Mouse (Mus musculus): Measurements from ENCODE around the gene Gm572.

- TF ChIP-seq CTCF (IDR thresholded peaks at IDR 0.05; ENCODE audit: control insufficient read depth, insufficient read depth, low read length) (peak; percentile 72), POLR2A (IDR thresholded peaks at IDR 0.05; ENCODE audit: borderline replicate concordance, control insufficient read depth, low read depth, low read length) (no peak)
These were observed 38.5 kb upstream of the Gm572 start for GRCm38 (mm10) chr4:148604541-148605165.
